Mouse (Mus musculus) megakaryocyte, embryonic 14.5 days (primary cell): ENCODE results near the gene Slc30a4. TPM values are rescaled to one million over a fixed set of nuclear protein-coding genes. Genes with fewer than 3 reads are reported as not detected.

ENCODE experiments used
- H3K27me3 ChIP-seq: replicated peaks from 2 replicates; pipeline ENCODE3; 2012; ENCODE audit warnings: inconsistent platforms
- H3K36me3 ChIP-seq: replicated peaks from 2 replicates; pipeline ENCODE3; 2012; ENCODE audit warnings: low read length, inconsistent platforms, mixed read lengths
- H3K4me1 ChIP-seq: 2 replicates; pipeline ENCODE4 v1.6.1; 2012; ENCODE audit warnings: inconsistent platforms
- H3K4me3 ChIP-seq: replicated peaks from 2 replicates; pipeline ENCODE3; 2012; ENCODE audit warnings: moderate library complexity, mild to moderate bottlenecking, inconsistent platforms
- H3K9me3 ChIP-seq: 2 replicates; pipeline ENCODE4 v1.6.1; 2012; ENCODE audit warnings: inconsistent platforms
- FLI1 ChIP-seq: IDR thresholded peaks from 2 replicates; pipeline ENCODE4 v1.6.1; 2012; ENCODE audit warnings: low read length, inconsistent platforms, mixed read lengths
- GATA1 ChIP-seq: IDR thresholded peaks from 3 replicates; pipeline ENCODE4 v1.6.1; 2012; ENCODE audit warnings: mixed read lengths, low read length, inconsistent platforms, borderline replicate concordance
- polyA plus RNA-seq: library from polyadenylated mRNA; stranded (reverse); fragments of >175 nt; gene quantifications from 2 replicates; pipeline ENCODE4 v1.2.3, GENCODE M21; 2012; ENCODE audit warnings: low replicate concordance; ENCODE audit not compliant: insufficient read depth

The Slc30a4 gene
- polyA plus RNA-seq, 1 experiment = not detected

DNA sequence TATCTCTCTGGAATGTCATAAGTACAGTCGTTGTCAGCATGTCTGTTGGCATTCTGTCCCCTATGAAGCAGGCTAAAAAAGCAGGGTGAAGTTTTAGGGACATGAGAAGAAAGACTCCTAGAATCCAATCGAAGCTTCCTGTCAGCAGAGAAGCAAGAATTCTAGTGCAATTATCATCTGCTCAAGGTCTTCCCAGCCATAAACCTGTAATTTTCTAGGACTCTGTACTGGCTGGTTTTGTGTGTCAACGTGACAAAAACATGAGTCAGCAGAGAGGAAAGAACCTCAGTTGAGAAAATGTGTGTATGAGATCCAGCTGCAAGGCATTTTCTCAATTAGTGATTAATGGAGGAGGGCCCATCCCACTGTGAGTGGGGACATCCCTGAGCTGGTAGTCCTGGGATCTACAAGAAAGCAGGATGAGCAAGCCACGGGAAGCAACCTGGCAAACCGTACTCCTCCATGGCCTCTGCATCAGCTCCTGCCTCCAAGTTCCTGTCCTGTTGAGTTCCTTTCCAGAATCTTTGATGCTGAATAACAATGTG lies 12.8 kb upstream of the Slc30a4 start:
- Histone ChIP-seq H3K9me3 (no peaks in the 10 kb centered on the region), H3K4me3 (no peak overlapping the region), H3K36me3 (no peaks in the 10 kb centered on the region), H3K27me3 (peaks cover 5% of the 10 kb centered on the region), H3K4me1 (peaks cover 3% of the 10 kb centered on the region)
- TF ChIP-seq GATA1 (no peak), FLI1 (no peak)

DNA sequence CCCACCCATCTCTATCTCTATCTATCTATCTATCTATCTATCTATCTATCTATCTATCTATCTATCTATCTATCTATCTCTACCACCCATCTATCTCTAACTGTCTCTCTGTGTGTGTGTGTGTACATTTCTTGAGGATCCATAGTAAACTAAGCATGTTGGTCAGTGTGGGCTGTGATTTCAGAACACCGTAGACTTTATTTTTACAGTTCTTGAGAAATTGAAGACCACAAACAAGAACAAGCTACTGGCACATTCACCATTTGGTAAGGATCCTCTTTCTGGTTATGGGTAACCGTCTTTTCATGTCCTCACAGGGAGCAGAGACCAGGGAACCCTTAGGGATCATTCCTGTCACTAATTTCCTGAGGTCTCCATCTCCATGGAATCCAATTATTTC lies 10.4 kb upstream of the Slc30a4 start:
- no peak overlapping the region for H3K4me3 ChIP-seq
- no peak for TF ChIP-seq GATA1
- TF ChIP-seq FLI1 = no peak
- H3K27me3 ChIP-seq = peaks cover 14% of the 10 kb centered on the region
- H3K36me3 ChIP-seq = no peaks in the 10 kb centered on the region
- no peaks in the 10 kb centered on the region for H3K9me3 ChIP-seq
- H3K4me1 ChIP-seq = peaks cover 3% of the 10 kb centered on the region

DNA sequence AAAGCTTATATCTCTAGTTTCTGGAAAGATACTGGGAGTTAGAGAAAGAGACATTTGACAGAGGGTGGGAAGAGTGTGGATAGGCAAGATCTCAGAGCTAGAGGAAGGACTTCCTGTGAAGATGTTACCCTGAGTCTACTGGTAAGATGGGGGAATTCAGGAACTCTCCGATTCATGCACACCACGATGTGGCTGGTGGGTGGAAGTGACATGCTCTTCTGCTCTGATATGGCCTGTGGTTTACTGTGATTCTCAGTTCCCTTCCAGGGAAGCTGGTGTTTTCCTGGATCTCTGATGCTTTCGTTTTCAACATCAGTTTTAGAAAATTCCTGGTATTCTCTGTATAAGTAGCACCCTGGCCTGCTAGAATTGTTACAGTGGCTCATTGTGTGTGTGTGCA lies 9.4 kb upstream of the Slc30a4 start:
- peaks cover 3% of the 10 kb centered on the region for H3K4me1 ChIP-seq
- H3K27me3 ChIP-seq = peaks cover 14% of the 10 kb centered on the region
- no peak overlapping the region for H3K4me3 ChIP-seq
- H3K36me3 ChIP-seq = no peaks in the 10 kb centered on the region
- no peak for TF ChIP-seq FLI1
- TF ChIP-seq GATA1 = no peak
- no peaks in the 10 kb centered on the region for H3K9me3 ChIP-seq

DNA sequence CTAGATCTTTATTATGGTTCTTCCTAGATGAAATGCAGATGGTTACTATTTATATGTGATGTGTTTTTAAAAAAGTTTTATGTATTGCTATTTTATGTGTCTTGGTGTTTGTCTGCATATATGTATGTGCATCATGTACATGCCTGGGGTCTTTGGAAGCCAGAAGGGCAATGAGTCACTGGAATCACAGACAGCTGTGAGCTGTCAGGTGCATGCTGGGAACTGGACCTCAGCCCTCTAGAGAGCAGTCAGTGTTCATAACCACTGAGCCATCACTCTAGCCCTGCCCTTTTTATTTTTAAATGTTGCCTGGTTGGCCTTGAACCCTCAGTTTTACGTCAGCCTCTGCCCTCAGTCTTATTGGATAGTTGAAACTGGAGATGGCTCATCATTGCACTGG lies 6.7 kb upstream of the Slc30a4 start:
- peaks cover 26% of the 10 kb centered on the region for H3K27me3 ChIP-seq
- no peak for TF ChIP-seq GATA1
- TF ChIP-seq FLI1 = no peak

DNA sequence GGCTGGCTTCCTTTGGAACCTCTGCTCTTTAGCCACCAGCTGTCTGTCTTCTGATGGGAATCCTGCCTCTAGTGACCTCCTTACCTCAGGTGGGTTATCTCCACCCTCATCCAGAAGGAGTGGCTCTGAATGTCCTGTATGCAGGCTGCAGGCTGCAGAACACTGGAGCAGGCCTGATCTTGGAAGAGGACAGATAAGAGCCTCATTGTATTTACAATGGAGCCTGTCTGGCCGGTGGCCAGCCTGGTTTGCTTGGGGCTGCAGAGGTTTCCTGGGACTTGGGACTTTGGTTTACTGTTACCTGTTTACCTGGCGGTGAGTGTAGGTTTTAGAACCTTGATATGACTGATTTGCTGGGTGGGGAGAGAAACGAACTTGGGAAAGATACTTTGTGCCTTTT lies 5.6 kb upstream of the Slc30a4 start:
- Histone ChIP-seq H3K27me3 (peaks cover 35% of the 10 kb centered on the region), H3K4me1 (peaks cover 3% of the 10 kb centered on the region), H3K36me3 (no peaks in the 10 kb centered on the region), H3K9me3 (no peaks in the 10 kb centered on the region), H3K4me3 (no peak overlapping the region)
- TF ChIP-seq GATA1 (no peak), FLI1 (no peak)

More for the DNA sequence above, 6.7 kb upstream of the Slc30a4 start:
- Histone ChIP-seq H3K9me3 (no peaks in the 10 kb centered on the region), H3K36me3 (no peaks in the 10 kb centered on the region), H3K4me1 (peaks cover 3% of the 10 kb centered on the region), H3K4me3 (no peak overlapping the region)

DNA sequence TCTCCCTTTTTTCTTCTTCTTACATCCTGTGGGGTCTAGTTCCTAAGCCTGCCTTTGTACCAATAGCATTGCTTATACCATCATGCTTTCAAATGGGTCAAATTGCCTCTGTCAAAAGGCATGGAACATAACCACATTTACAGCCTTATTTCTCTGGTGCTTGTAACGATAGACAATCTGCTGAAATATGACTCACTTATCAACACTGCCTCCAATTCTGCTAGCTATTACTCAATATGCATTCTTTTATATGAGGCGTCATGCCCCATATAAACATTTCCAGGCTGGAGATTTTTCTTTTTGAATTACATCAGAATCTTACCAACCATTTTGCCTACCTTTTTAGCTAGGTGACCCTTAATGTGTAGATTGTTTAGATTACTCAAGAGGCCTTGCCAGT lies 2.1 kb upstream of the Slc30a4 start:
- peaks cover 9% of the 10 kb centered on the region for H3K4me1 ChIP-seq
- H3K27me3 ChIP-seq = peaks cover 63% of the 10 kb centered on the region
- H3K9me3 ChIP-seq = no peaks in the 10 kb centered on the region
- no peaks in the 10 kb centered on the region for H3K36me3 ChIP-seq
- H3K4me3 ChIP-seq = no peak overlapping the region
- TF ChIP-seq GATA1 (no peak), FLI1 (no peak)

DNA sequence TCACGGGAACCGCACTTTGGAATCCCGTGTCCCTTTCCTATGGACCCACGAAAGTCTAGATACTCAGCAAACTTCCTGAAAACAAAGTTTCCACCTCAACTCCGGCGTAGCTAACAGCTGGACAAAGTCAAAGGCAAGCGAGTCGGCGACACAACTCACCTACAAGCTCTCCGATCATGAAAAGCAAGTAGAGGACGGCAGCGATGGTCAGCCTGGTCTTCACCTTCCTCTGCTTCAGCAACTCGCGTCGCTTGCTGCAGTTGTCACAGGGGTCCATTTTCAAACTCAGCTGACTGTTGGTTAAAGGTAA lies 637 bp downstream of the Slc30a4 start:
- peak overlapping the region; percentile 92 for H3K4me3 ChIP-seq
- peaks cover 9% of the 10 kb centered on the region for H3K4me1 ChIP-seq
- H3K9me3 ChIP-seq = no peaks in the 10 kb centered on the region
- no peaks in the 10 kb centered on the region for H3K36me3 ChIP-seq
- peaks cover 63% of the 10 kb centered on the region for H3K27me3 ChIP-seq
- no peak for TF ChIP-seq GATA1
- no peak for TF ChIP-seq FLI1

DNA sequence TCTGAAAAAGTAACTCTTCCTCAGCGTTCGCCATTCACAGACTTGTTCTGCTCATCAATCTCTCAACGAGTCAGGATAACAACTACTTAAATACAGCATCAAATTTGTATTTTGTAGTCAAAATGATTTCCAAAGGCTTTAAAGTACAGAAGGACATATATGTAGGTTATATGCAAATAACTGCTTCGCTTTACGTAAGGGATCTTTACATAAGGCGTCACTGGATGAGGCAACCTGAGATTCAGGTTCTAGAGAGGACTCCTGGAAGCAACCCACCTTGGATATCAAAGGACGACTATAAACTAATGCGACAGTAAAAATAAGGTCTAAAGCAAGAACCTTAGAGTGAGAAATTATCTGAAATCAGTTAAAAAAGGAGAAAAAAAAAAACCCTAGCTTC lies 1.5 kb downstream of the Slc30a4 start:
- TF ChIP-seq FLI1 (no peak), GATA1 (no peak)
- peaks cover 9% of the 10 kb centered on the region for H3K4me1 ChIP-seq
- peaks cover 58% of the 10 kb centered on the region for H3K27me3 ChIP-seq
- no peak overlapping the region for H3K4me3 ChIP-seq
- H3K9me3 ChIP-seq = no peaks in the 10 kb centered on the region
- no peaks in the 10 kb centered on the region for H3K36me3 ChIP-seq

DNA sequence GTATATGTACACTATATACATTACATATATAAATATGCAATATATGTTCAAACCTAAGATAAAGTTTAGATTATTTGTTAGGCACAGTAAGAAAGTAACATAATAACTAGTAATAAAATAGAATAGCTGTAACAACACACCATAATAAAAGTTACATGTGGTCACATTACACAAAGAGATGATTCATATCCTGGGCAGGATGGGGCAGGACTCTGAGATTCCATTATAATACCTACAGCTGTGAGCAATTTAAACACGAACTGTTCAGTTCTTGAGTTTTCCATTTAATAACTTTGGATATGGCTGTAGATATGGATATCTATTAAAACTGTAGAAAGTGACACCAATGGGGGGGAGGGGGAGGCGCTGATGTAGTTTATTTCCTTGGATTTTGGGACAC lies 4.9 kb downstream of the Slc30a4 start:
- TF ChIP-seq FLI1 = no peak
- no peak for TF ChIP-seq GATA1
- no peaks in the 10 kb centered on the region for H3K9me3 ChIP-seq
- peaks cover 37% of the 10 kb centered on the region for H3K27me3 ChIP-seq
- no peaks in the 10 kb centered on the region for H3K36me3 ChIP-seq
- peaks cover 9% of the 10 kb centered on the region for H3K4me1 ChIP-seq
- no peak overlapping the region for H3K4me3 ChIP-seq

DNA sequence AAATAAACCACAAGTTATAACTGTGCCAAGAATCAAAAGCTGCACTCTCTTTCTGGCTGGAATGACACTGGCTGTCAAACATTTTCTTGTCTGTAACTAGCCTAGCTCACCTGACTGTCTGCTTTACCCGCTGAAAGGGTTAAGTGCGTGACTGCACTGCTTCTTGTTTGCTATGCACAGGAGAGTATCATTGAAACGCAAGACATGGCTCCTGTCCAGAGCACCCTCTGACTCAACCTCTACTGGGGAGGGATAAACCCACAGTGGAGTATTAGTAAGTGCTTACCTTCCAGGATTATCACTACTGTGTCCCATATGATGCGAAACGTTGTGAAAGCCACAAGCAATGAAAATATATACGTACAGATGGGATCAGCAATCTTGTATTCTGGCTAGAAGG lies 15.8 kb downstream of the Slc30a4 start:
- H3K36me3 ChIP-seq = no peaks in the 10 kb centered on the region
- TF ChIP-seq FLI1 (no peak), GATA1 (no peak)

DNA sequence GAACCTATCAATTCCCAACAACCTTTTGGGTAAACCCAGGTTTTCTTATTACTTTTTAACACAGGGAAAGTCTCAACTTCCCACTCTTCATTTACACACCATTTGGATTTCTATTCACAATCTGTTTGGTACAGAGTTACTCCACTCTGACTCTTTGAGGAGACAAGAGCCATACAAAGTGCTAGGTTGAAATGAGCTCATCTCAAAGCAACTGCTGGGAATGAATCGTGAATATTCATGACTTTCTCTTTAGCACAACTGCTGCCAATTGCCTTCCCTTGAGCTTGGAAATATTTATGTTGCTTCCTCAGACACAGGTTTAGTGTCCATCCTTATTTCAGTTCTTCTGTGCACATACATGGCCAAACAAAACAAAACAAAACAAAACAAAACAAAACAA lies 18.8 kb downstream of the Slc30a4 start:
- Histone ChIP-seq H3K4me3 (no peak overlapping the region), H3K9me3 (peaks cover 11% of the 10 kb centered on the region), H3K4me1 (no peaks in the 10 kb centered on the region), H3K27me3 (no peaks in the 10 kb centered on the region), H3K36me3 (no peaks in the 10 kb centered on the region)
- TF ChIP-seq GATA1 = no peak
- TF ChIP-seq FLI1 = no peak

More for the DNA sequence above, 15.8 kb downstream of the Slc30a4 start:
- no peaks in the 10 kb centered on the region for H3K27me3 ChIP-seq
- peaks cover 6% of the 10 kb centered on the region for H3K9me3 ChIP-seq
- no peak overlapping the region for H3K4me3 ChIP-seq
- no peaks in the 10 kb centered on the region for H3K4me1 ChIP-seq
